Mouse (Mus musculus) thymus, adult 18-20 months (tissue): ENCODE data around the gene Cdk17.
A peak's percentile ranks its signal among the peaks of the same experiment; 100 is the strongest.

Experiments
- DNase-seq, 2 experiments: peaks; one replicate each; pipeline ENCODE4 v3.0.0; 2022; ENCODE audit warnings: mixed read lengths in 2 of 2

The Cdk17 gene

GRCm38 (mm10) chr10:93231893-93232292 is 71.2 kb downstream of the Cdk17 start:
- no peak for DNase-seq

DNA sequence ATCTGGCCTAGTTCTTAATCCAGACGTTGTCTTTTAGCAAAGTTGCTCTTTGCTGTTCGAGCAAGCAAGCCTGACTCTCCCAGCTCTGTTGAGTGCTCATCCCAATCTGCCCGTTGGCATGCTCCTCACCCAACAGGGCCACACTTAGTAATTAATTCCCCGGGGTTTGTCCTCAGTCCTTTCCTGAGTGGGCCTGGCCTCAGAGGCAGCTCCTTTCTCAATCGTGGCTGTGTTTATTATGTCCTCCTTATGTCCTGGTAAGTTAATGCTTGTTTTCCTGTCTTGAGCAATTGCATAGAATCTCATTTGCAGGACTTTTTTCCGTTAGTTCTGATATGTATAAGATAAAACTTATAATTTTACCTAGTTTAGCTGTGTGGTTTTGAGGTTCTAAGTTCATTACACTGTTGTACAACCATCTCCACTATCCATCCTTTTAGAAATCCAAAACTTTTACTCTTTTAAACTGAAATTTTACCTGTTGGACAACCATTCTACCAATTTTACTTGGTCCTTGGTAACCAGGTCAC is 73.1 kb downstream of the Cdk17 start:
- DNase-seq: no peak

DNA sequence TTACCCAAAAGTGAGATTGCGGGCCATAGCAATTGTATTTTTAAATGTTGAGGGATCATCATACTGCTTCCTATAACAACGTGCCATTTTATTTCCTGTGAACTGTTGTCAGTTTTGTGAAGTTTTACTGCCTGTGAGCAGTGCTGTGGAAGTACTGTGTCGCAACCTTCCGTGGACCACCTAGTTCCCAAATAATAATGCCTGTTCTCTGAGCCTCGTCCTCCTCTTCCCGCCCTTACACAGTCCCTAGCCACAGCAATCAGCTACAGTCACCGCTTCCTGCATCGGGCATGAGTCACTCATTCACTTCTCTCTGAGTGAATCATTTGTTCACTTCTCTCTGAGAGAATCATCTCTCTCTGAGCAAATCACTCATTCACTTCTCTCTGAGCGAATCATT is 74.0 kb downstream of the Cdk17 start:
- DNase-seq: no peak

DNA sequence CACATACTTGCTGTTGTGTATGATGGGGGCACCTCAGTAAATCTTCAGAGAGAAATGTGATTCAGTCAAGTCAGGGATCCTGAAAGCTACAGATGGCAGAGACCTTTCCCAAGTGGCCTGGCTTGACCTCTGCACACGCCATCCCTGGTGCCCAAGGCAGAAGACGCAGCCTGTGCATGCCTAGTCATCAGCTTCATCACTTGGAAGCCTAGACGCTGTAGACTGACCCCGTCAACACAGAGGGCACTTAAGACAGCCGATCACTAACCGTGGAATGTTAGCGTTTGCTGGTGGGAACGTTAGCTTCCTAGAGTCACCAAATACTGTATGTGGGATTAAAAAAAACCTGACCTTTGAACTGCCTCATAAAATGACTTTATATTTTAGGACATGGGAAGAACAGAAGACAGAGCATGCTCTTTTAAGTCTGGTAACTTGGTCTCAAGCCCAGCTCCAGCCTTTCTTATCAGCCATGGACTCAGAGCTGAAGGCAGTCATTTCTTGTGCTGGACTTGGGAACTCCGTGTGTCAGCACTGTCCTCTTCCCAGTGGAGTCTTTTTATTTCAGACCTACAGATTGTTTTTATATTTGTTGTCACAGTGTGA is 78.6 kb downstream of the Cdk17 start:
- no peak for DNase-seq

DNA sequence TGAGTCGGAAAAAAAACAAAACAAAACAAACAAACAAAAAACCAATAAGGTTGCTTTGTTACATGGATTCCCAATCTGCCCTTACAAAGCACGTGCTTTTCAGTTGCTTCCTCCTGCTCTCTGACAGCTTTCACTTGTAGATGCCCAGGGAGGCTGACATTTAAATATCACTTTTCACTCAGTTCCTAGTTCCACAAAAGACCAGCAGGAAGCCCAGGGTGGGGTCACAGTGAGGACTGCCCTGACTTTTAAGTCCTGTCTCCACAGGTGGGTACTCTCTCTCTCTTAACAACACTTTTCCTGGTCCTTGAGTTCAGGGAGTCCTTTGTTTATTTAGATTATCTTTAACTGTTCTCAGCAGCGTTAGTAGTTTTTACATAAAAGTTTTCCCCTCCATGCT is 81.5 kb downstream of the Cdk17 start:
- no peak for DNase-seq

DNA sequence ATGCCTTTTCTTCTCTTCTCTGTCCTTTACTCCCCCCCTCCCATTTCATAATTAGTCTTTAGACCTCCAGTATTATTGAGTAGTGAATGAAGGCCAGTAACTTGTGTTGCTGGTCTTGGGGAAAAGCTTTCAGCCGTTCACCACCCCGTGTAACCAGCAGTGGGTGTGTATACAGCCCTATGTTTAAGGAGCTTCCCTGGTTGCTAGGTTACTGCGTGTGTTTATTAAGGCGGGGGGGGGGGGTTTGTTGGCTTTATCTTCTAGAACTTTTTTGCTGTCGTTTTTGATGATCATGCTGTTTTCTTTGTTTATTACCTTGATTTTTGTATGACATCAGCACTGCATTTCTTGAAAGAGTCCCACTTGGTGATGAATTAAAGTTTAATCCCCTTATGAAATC is 82.2 kb downstream of the Cdk17 start:
- DNase-seq: no peak

- DNase-seq: no peak
These were observed 83.6 kb downstream of the Cdk17 start for GRCm38 (mm10) chr10:93244209-93244705.

DNA sequence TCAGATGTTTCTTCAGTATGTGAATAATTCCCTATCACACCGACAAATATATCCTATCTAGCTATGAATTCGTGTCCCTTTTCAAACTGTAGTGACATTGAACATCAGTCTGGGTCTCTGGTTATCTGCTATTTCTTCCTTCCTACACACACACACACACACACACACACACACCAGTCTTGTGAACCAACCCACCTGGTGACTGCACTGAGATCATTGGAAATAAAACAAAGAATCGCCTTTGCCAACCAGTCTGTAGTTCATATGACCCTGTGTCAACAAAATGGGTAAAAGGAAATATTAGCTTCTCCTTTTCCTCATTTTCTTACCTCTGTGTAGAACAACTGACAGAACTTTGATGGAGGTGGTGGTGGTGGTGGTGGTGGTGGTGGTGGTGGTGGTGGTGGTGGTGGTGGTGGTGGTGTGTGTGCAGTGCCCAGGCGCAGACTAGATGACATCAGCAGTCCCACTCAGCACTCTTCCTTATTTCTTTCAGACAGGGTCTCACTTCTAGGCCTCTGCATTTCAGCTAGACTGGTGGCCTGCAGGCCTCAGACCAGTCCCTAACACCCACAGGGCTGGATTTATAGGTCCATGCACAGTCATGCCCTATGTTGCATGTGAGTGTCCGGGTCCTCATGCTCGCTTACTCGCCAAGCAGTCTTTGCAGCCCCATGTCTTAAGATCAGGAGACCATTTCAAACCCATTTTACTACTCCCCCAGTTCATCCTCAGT is 85.7 kb downstream of the Cdk17 start:
- no peak for DNase-seq

- DNase-seq: no peak
These were observed 86.7 kb downstream of the Cdk17 start for GRCm38 (mm10) chr10:93247422-93247821.

- no peak for DNase-seq
These were observed 87.2 kb downstream of the Cdk17 start for GRCm38 (mm10) chr10:93247902-93248301.

DNA sequence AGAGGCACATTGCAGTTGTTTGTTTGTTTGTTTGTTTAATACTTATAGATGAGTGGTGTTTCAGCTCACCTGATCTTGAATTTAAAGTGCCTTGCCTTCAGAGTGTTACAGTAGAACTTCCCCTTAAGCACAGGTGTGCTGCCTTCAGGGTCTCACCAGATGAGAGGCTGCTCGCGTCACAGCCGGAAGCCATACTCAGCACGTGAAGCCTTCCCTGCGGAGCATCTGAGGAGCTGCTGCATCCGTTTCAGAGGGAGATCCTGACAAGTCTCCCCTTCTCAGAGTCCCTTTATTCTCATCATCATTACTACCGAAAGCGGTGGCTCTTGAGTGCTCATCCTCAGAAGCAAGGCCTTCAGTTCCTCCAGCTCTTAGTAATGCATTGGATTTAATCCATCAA is 87.7 kb downstream of the Cdk17 start:
- DNase-seq: no peak

DNA sequence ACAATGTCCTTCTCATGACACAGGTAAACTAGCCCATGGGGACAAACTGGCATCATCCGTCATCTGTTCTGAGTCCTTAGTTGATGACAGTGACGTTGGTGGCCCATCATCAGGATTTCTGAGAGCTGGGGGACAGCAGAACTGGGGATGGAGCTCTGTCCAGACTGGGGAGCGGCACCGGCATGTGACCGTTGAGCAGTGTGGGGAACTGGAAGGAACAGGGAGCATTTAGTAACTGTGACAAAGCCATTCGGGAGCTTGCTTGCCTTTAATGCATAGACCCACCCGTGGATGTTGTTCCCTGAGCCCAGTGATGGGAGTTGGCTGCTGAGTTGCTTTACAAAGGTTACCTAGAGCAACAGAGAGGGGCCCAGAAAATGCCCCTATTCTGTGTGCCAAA is 89.2 kb downstream of the Cdk17 start:
- DNase-seq: no peak

DNA sequence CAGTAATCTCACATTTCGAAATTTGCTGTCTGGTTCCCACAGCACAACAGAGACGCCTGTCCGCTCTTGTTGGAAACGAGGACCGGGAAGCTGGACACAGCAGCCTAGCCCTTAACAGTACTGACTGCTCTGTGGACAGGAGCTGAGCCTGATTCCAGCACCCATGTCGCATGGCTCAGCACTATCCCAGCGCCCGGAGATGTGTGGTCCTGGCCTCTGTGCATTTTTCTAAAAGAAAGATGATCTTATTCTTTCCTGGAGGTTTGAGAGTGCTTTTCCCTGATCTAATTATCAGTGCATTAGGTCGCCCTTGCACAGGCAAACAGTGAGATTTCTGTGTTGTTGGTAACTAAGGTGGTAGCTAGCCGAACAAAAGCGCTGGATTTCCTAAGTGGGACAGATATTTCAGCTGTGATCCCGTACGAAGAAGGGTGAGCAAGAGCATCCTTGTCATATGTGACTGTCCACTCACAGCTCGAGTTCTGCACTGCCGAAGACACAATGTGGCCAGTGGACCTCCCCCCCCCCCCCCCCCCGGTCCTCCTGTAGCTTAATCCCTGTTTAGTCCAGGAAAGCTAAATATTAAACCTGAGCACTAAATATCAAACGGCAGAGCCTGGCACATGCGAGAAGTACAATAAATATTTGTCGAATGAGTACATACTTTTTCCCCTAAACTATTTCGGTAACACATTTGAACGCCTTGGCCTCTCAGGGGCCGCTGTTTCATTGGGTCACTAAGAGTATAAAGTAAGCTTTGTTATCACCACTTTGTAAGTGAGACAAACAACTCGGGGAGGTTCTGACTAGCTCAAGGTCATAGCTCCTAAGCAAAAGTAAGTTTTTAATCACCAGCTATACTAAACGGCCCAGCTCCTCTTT is 90.0 kb downstream of the Cdk17 start:
- no peak for DNase-seq

DNA sequence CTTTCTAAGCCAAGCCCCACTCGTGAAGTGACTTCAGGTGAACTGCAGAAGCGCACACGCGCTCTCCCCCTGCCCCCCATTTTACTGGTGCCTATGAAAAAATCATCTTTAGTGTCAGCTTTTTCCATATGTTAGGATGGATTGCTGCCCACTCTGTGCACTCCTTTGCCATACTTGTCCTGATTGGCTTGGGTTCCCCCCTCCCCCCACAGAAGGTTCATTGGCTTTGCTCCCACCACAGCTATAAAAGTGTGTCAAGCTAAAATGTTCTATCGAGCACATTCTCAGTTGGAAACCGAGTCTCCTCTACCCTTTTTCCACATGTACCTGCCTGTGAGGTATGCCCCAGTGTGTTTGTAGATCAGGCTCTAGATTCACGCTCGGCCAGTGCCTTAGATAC is 90.8 kb downstream of the Cdk17 start:
- DNase-seq: no peak

GRCm38 (mm10) chr10:93252661-93253060 is 92.0 kb downstream of the Cdk17 start:
- no peak for DNase-seq

- no peak for DNase-seq
These were observed 92.5 kb downstream of the Cdk17 start for GRCm38 (mm10) chr10:93253156-93253555.

GRCm38 (mm10) chr10:93255294-93255693 is 94.6 kb downstream of the Cdk17 start:
- no peak for DNase-seq

DNA sequence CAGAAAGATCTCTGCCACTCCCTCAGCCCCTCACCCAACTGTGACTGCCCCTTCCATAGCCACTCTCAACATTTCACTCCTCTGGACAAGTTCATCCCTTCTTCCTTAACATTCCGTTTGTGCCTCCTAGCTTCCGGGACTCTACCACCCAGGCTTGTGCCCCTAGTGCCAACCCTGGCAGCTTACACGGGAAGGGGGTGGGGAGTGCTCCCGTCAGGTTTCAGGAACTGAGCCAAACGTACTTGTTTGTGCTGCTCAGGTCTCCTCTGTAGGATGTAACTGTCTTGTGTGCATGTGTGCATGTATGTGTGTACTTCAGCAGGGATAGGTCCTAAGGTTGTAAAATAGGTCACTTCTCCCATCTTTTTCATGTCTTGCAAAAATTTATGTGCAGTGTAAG is 99.2 kb downstream of the Cdk17 start:
- no peak for DNase-seq

GRCm38 (mm10) chr10:93261132-93261980 is 100.7 kb downstream of the Cdk17 start:
- peak in 1 of 2 experiments; percentile 40 for DNase-seq

DNA sequence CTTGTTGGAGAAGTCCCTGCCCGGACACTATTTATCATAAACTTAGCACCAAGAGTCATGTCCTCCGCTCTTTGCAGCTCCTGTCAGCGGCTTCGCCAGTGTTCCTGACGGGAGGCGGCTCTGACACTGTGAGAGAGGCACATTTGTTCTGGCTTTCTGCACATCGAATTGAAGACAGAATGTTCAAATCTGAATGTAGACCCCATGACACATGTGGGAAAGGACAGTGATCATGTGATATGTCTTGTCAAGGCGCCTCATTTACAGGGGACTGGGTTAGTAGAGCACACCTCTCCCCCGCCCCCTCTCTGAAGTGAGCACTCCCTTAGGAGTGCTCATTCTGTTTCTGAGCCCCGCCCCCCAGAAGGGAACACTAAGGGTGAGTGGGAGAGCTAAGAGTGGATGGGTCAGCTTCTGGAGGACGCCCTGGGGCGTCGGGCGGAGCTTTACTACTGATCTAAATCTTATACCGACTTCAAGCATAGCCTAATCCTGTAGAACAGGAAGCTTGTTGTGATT is 101.4 kb downstream of the Cdk17 start:
- DNase-seq: no peak

- DNase-seq: no peak
These were observed 102.8 kb downstream of the Cdk17 start for GRCm38 (mm10) chr10:93263431-93263830.

DNA sequence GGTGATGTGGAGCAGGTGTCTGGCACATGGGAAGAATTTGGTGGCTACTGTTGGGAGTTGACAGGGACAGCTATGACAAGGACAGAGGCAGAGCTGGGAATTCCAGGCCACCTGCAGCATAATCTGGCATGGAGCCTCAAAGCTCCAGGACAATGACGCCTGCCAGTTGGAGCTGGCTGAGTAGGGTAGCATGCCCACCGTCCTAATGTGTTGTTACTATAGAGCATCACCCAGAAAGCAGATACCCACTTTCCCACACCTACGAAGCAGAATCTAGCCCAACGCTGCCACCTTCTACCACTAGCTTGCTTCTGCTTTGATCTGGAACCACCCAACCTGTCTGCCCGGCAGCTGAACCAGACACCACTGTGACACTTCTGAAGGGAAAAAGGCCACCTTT is 103.3 kb downstream of the Cdk17 start:
- DNase-seq: no peak
